Mouse (Mus musculus) ES-Bruce4 (cell line): ENCODE results near the gene Gm8229. TPM values are rescaled to one million over a fixed set of nuclear protein-coding genes. Genes with fewer than 3 reads are reported as not detected.
"Not testable (repeated sequence)": the region's sequence is repeated elsewhere in the genome, so short reads cannot be mapped to it uniquely, and the experiment has no call there.

Experiments used
- H3K27ac ChIP-seq: 2 replicates; pipeline ENCODE4 v1.5.1; 2012; ENCODE audit warnings: low read length, inconsistent platforms; ENCODE audit not compliant: insufficient read depth
- H3K27me3 ChIP-seq: 2 replicates; pipeline ENCODE4 v1.6.1; 2012; ENCODE audit warnings: mild to moderate bottlenecking, low read length, inconsistent platforms; ENCODE audit not compliant: control insufficient read depth, poor library complexity, insufficient read depth, severe bottlenecking
- H3K36me3 ChIP-seq: 2 replicates; pipeline ENCODE4 v1.6.1; 2012; ENCODE audit warnings: inconsistent platforms, mild to moderate bottlenecking, low read length, moderate library complexity; ENCODE audit not compliant: control insufficient read depth, poor library complexity, insufficient read depth, severe bottlenecking
- H3K4me1 ChIP-seq: one replicate; pipeline ENCODE4 v1.8.1; 2011; ENCODE audit warnings: low read length; ENCODE audit not compliant: control insufficient read depth, insufficient read depth
- H3K4me3 ChIP-seq: 2 replicates; pipeline ENCODE4 v1.5.1; 2011; ENCODE audit warnings: low read depth, mild to moderate bottlenecking, low read length
- H3K9ac ChIP-seq: 2 replicates; pipeline ENCODE4 v1.6.1; 2012; ENCODE audit warnings: low read depth, mild to moderate bottlenecking, inconsistent platforms; ENCODE audit not compliant: poor library complexity, severe bottlenecking
- H3K9me3 ChIP-seq: replicated peaks from 2 replicates; pipeline ENCODE4 v1.6.1; 2012; ENCODE audit warnings: mild to moderate bottlenecking, low read length, inconsistent platforms; ENCODE audit not compliant: control insufficient read depth, poor library complexity, insufficient read depth, severe bottlenecking
- polyA plus RNA-seq: library from polyadenylated mRNA; stranded (reverse); fragments of >200 nt; gene quantifications from 2 replicates; pipeline ENCODE4 v1.2.4, GENCODE M21; 2011; ENCODE audit warnings: low read depth; ENCODE audit not compliant: missing spikeins, insufficient read depth, insufficient read length

The Gm8229 gene
- not detected in 2 replicates for polyA plus RNA-seq

DNA sequence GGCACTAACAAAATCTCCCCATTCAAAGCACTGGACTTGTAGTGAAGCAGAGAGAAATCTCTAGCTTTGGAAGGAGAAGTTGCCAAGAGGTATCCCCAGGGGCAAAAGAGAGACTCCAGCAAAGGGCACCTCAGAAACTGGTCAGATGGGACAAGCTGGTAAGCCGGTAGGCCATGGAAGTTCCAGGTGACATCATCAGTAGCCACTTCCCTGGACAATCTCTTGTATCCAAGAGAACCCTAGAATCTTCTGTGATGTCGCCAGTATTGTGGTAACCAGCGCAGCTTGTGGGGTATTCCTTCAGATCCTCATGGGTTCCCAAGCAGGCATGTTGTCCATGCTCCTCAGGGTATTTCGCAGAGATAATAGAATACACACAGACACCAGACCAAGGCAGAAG, at the start of gene Gm8229:
TSS of gene Gm8229 (plus strand) at position 301 of the 400 bp plus-strand sequence.
- H3K27ac ChIP-seq, H3K4me3 ChIP-seq, H3K9me3 ChIP-seq, H3K9ac ChIP-seq, H3K27me3 ChIP-seq, H3K36me3 ChIP-seq, H3K4me1 ChIP-seq: not testable (repeated sequence)

GRCm38 (mm10) chr14:44338484-44338883, 26.7 kb upstream of the Gm8229 start, which contains the start of gene Gm5930:
Gene Gm5930, minus strand, starts transcription at chr14:44338584.
- H3K4me3 ChIP-seq, H3K27me3 ChIP-seq: not testable (repeated sequence)

DNA sequence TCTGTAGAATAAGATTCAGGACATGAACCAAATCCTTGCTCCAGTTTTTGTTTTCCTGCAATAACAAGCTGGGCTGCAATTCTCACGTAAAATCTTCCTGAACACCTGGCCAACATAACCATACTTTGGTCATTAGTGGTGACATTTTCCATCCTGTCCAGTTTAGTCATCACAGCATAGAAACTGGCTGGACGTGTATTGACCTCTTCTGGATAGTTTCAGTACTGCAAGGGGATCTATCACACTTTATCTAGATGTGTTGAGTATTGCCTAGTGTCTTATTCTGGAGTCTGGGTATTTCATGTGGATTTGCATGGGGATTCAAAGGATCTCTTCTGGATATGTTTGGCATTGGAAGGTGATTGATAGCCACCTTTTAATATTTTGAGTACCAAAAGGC, 3.7 kb upstream of the Gm8229 start:
- not testable (repeated sequence) for H3K9ac ChIP-seq, H3K4me3 ChIP-seq, H3K36me3 ChIP-seq, H3K27ac ChIP-seq, H3K9me3 ChIP-seq, H3K27me3 ChIP-seq, H3K4me1 ChIP-seq

More at GRCm38 (mm10) chr14:44338484-44338883, 26.7 kb upstream of the Gm8229 start, which contains the start of gene Gm5930:
- H3K9ac ChIP-seq, H3K36me3 ChIP-seq, H3K4me1 ChIP-seq, H3K9me3 ChIP-seq, H3K27ac ChIP-seq: not testable (repeated sequence)

- H3K36me3 ChIP-seq, H3K4me1 ChIP-seq, H3K9ac ChIP-seq: not testable (repeated sequence)
Measured at GRCm38 (mm10) chr14:44362301-44362700, 2.9 kb upstream of the Gm8229 start.

DNA sequence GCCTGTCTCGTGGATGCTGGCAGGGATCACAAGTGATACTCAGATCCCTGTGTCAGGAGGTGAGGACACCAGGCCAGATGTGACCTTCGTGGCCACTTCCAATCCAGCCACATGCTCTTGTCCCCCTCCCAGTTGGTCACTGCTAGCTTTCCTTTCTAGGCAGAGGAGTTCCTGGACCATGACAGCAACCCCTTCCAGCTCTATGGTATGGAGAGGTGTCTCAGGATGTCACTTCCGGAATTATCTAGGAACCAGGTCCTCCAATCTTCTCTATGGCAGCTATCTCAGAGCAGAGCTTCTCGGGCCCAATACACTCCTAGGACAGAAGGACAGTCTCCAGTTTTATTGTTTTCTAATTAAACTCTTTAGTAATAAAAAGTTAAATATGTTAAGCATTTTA, 19.1 kb downstream of the Gm8229 start:
- not testable (repeated sequence) for H3K27me3 ChIP-seq, H3K36me3 ChIP-seq, H3K4me3 ChIP-seq, H3K9ac ChIP-seq, H3K9me3 ChIP-seq, H3K27ac ChIP-seq, H3K4me1 ChIP-seq

More at GRCm38 (mm10) chr14:44362301-44362700, 2.9 kb upstream of the Gm8229 start:
- not testable (repeated sequence) for H3K27ac ChIP-seq, H3K4me3 ChIP-seq, H3K9me3 ChIP-seq, H3K27me3 ChIP-seq

DNA sequence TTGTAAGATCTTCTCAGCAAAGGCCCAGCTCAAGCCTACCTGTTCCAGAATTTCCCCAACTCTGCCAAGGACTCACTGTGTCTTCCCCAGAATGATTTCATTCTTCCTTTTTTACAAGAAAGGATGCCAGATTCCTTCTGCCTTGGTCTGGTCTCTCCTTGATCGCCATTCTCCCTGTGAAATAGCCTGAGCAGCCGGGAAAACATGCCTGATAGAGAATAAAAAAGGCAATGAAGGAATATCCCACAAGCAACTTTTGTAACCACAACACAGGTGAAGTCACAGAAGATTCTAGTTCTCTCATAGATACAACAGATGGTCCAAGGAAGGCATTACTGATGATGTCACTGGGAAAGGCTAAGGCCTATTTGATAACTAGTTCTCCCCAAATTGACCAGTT, 45.4 kb downstream of the Gm8229 start, which contains the start of gene Gm3371:
TSS of gene Gm3371 (minus strand) at position 101 of the 400 bp plus-strand sequence.
- not testable (repeated sequence) for H3K9me3 ChIP-seq, H3K4me3 ChIP-seq, H3K27ac ChIP-seq, H3K9ac ChIP-seq, H3K27me3 ChIP-seq, H3K36me3 ChIP-seq, H3K4me1 ChIP-seq

Other genes starting within 250 kb of the Gm8229 start
- not detected in 2 replicates for gene Gm3327, start 241.5 kb upstream of the Gm8229 start, polyA plus RNA-seq
- gene Gm8212, start 167.7 kb upstream of the Gm8229 start, polyA plus RNA-seq: not detected in 2 replicates
- gene 4930503E14Rik, start 152.1 kb upstream of the Gm8229 start, polyA plus RNA-seq: not detected in 2 replicates
- gene Gm8220, start 79.8 kb upstream of the Gm8229 start, polyA plus RNA-seq: not detected in 2 replicates
- not detected in 2 replicates for gene Gm5930, start 26.8 kb upstream of the Gm8229 start, polyA plus RNA-seq
- not detected in 2 replicates for gene Gm3371, start 45.3 kb downstream of the Gm8229 start, polyA plus RNA-seq
- gene Gm8232, start 68.3 kb downstream of the Gm8229 start, polyA plus RNA-seq: not detected in 2 replicates
- gene BC061237, start 127.1 kb downstream of the Gm8229 start, polyA plus RNA-seq: not detected in 2 replicates
- gene Gm17093, start 152.9 kb downstream of the Gm8229 start, polyA plus RNA-seq: not detected in 2 replicates
- not detected in 2 replicates for gene Gm8247, start 217.8 kb downstream of the Gm8229 start, polyA plus RNA-seq